Mouse (Mus musculus) forebrain, embryonic 10.5 days (tissue): ENCODE measurements around the gene Armc6. TPM values are rescaled to one million over a fixed set of nuclear protein-coding genes. Genes with fewer than 3 reads are reported as not detected.
A peak's percentile ranks its signal among the peaks of the same experiment; 100 is the strongest.

Experiments used
- DNase-seq: peaks from one replicate; pipeline ENCODE4 v3.0.0-alpha.2; 2017; ENCODE audit warnings: low spot score; ENCODE audit errors: extremely low spot score
- H3K27ac ChIP-seq: fragments of 300-500 bp; sonication (generic); 2 replicates; pipeline ENCODE4 v1.5.1; 2016; ENCODE audit warnings: mild to moderate bottlenecking
- H3K27me3 ChIP-seq: fragments of 300-500 bp; sonication (generic); 2 replicates; pipeline ENCODE4 v1.6.1; 2016; ENCODE audit warnings: mild to moderate bottlenecking; ENCODE audit not compliant: poor library complexity, severe bottlenecking
- H3K36me3 ChIP-seq: fragments of 300-500 bp; sonication (generic); replicated peaks from 2 replicates; pipeline ENCODE4 v1.6.1; 2016; ENCODE audit warnings: mild to moderate bottlenecking, moderate library complexity
- H3K4me1 ChIP-seq: fragments of 300-500 bp; sonication (generic); 2 replicates; pipeline ENCODE4 v1.6.1; 2016
- H3K4me3 ChIP-seq: fragments of 300-500 bp; sonication (generic); 2 replicates; pipeline ENCODE4 v1.5.1; 2016; ENCODE audit warnings: mild to moderate bottlenecking, moderate library complexity
- H3K9me3 ChIP-seq: fragments of 300-500 bp; sonication (generic); 2 replicates; pipeline ENCODE4 v1.6.1; 2016; ENCODE audit warnings: mild to moderate bottlenecking, moderate library complexity
- WGBS: fragments of 180-500 bp; shearing (Covaris S2); methylation state at CpG from one replicate; pipeline ENCODE4 v1.1.7; 2016; 5-methylcytosine and 5-hydroxymethylcytosine counted together
- polyA plus RNA-seq: library from polyadenylated mRNA; unstranded; fragments of >200 nt; fragmentation: Nextera tagmentation; extraction: Ambion mirVana; gene quantifications from 2 replicates; pipeline ENCODE4 v1.2.1, GENCODE M21; 2016

The Armc6 gene
- polyA plus RNA-seq, 1 experiment from 2014 or later: 29.4 TPM

GRCm38 (mm10) chr8:70178231-70178630 lies 56.0 kb downstream of the Armc6 start:
- peaks cover 78% of the 10 kb centered on the region for H3K36me3 ChIP-seq
- H3K9me3 ChIP-seq: no peaks in the 10 kb centered on the region
- no peak overlapping the region for H3K27ac ChIP-seq
- WGBS: 97% methylated on average over 2 of the region's 2 CpGs
- DNase-seq: no peak
- peaks cover 17% of the 10 kb centered on the region for H3K4me1 ChIP-seq
- no peak overlapping the region for H3K4me3 ChIP-seq
- H3K27me3 ChIP-seq: no peaks in the 10 kb centered on the region

GRCm38 (mm10) chr8:70174079-70174478 lies 60.2 kb downstream of the Armc6 start:
- WGBS: 93% methylated on average over 7 of the region's 7 CpGs
- Histone ChIP-seq H3K27ac (no peak overlapping the region), H3K9me3 (no peaks in the 10 kb centered on the region), H3K4me3 (no peak overlapping the region), H3K27me3 (no peaks in the 10 kb centered on the region), H3K4me1 (peaks cover 29% of the 10 kb centered on the region), H3K36me3 (peaks cover 43% of the 10 kb centered on the region)
- DNase-seq: no peak

- Histone ChIP-seq H3K36me3 (peaks cover 35% of the 10 kb centered on the region), H3K9me3 (no peaks in the 10 kb centered on the region), H3K27ac (no peak overlapping the region), H3K27me3 (no peaks in the 10 kb centered on the region), H3K4me3 (peak overlapping the region; percentile 65; the same call in 1 of the 2 replicates), H3K4me1 (peaks cover 29% of the 10 kb centered on the region)
- WGBS: 89% methylated on average over 5 of the region's 5 CpGs
- no peak for DNase-seq
These were observed 60.9 kb downstream of the Armc6 start for GRCm38 (mm10) chr8:70173320-70173719.

DNA sequence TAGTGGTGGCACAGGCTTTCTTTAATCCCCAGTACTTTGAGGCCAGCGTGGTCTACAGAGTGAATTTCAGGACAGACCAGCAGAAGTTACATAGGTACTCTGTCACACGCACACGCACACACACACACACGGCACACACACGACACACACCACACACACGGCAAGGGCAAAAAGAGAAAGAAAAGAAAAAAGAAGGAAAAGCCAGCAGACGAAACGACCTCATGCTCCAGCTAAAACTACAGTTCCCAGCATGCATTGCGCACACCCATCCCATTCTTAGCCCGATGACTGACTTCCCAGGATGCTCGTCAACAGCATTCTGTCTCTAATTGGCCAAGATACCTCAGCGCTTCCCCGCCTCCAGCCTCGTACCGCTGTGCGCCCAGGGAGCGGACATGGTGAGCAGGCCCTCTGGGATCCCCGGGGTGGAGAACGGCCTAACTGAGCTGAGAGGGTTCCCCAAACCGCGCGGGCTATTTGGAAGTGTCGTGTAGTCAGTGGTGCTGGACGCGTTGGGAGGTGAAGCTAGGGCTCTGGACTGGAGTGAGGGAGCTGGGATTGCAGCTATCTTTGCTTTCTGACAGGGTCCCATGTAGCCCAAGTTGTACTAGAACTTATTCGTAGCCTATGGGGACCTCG lies 62.1 kb downstream of the Armc6 start, which contains the start of gene Tmem161a:
TSS of gene Tmem161a (plus strand) at position 314 of the 639 bp plus-strand sequence.
- peak within 1 kb of the TSS; percentile 85 for H3K27ac ChIP-seq
- peaks cover 4% of the 10 kb centered on the region; the same call in 1 of the 2 replicates for H3K27me3 ChIP-seq
- H3K4me1 ChIP-seq: peaks cover 30% of the 10 kb centered on the region
- peak within 1 kb of the TSS; percentile 65 for H3K4me3 ChIP-seq
- DNase-seq: peak; percentile 89
- 3% methylated on average over 27 of the region's 27 CpGs for WGBS
- peaks cover 25% of the 10 kb centered on the region for H3K36me3 ChIP-seq
- no peaks in the 10 kb centered on the region for H3K9me3 ChIP-seq

- peaks cover 13% of the 10 kb centered on the region for H3K27me3 ChIP-seq
- 93% methylated on average over 7 of the region's 7 CpGs for WGBS
- H3K36me3 ChIP-seq: peaks cover 15% of the 10 kb centered on the region
- no peaks in the 10 kb centered on the region for H3K9me3 ChIP-seq
- H3K27ac ChIP-seq: no peak overlapping the region
- H3K4me3 ChIP-seq: peak overlapping the region; percentile 65; the same call in 1 of the 2 replicates
- H3K4me1 ChIP-seq: peaks cover 39% of the 10 kb centered on the region
- DNase-seq: no peak
These were observed 63.0 kb downstream of the Armc6 start for GRCm38 (mm10) chr8:70171240-70171639.

DNA sequence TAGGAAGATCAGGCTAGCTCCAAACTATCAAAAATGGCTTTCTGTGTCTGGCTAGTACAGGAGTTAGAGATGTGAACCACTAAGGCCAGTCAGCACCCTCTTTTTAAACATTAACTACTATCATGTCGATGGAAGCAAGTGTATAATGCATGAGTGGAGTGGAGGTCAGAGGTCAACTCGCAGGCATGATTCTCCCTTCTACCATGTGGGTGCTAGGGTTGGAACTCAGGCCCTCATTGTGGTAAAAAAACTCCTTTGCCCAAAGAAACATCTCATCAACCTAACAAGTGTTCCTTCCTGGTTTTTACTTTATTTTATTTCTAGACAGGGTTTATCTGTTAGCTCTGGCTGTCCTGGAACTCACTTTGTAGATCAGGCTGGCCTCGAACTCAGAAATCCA lies 63.5 kb downstream of the Armc6 start:
- Histone ChIP-seq H3K27ac (no peak overlapping the region), H3K36me3 (peaks cover 13% of the 10 kb centered on the region), H3K4me3 (no peak overlapping the region), H3K27me3 (peaks cover 18% of the 10 kb centered on the region), H3K4me1 (peaks cover 44% of the 10 kb centered on the region), H3K9me3 (no peaks in the 10 kb centered on the region)
- WGBS: 85% methylated on average over 3 of the region's 3 CpGs
- DNase-seq: no peak

Other genes with a start within 250 kb of the Armc6 start
- gene Gatad2a, start 238.1 kb downstream of the Armc6 start, polyA plus RNA-seq: 51.7 and 57.1 TPM in 2 replicates
- gene Mau2, start 191.7 kb downstream of the Armc6 start, polyA plus RNA-seq: 54.5 and 58.6 TPM in 2 replicates
- gene Sugp1, start 191.7 kb downstream of the Armc6 start, polyA plus RNA-seq: 53.4 and 55.3 TPM in 2 replicates
- gene Tm6sf2, start 161.5 kb downstream of the Armc6 start, polyA plus RNA-seq: 0.35 and 0.68 TPM in 2 replicates
- gene Hapln4, start 151.0 kb downstream of the Armc6 start, polyA plus RNA-seq: 0.05 and 0.12 TPM in 2 replicates
- 10.5 and 13.5 TPM in 2 replicates for gene Ncan, start 113.6 kb downstream of the Armc6 start, polyA plus RNA-seq
- gene Nr2c2ap, start 103.1 kb downstream of the Armc6 start, polyA plus RNA-seq: 35.7 and 37.9 TPM in 2 replicates
- 17.1 and 19.2 TPM in 2 replicates for gene Rfxank, start 95.3 kb downstream of the Armc6 start, polyA plus RNA-seq
- gene Borcs8, start 95.0 kb downstream of the Armc6 start, polyA plus RNA-seq: 38.5 and 41.6 TPM in 2 replicates
- gene Mef2b, start 94.8 kb downstream of the Armc6 start, polyA plus RNA-seq: 0.71 and 0.74 TPM in 2 replicates
- gene Tmem161a, start 62.1 kb downstream of the Armc6 start, polyA plus RNA-seq: 68.8 and 70.2 TPM in 2 replicates
- gene Slc25a42, start 22.2 kb downstream of the Armc6 start, polyA plus RNA-seq: 2.2 and 2.6 TPM in 2 replicates
- gene Sugp2, start 240 bp downstream of the Armc6 start, polyA plus RNA-seq: 55.7 and 56.7 TPM in 2 replicates
- gene Homer3, start 48.4 kb upstream of the Armc6 start, polyA plus RNA-seq: 115 and 120 TPM in 2 replicates
- 54.9 and 57.2 TPM in 2 replicates for gene Ddx49, start 68.0 kb upstream of the Armc6 start, polyA plus RNA-seq
- gene Cope, start 68.1 kb upstream of the Armc6 start, polyA plus RNA-seq: 286 and 300 TPM in 2 replicates
- 4.1 and 4.5 TPM in 2 replicates for gene Cers1, start 81.3 kb upstream of the Armc6 start, polyA plus RNA-seq
- gene Gdf1, start 95.4 kb upstream of the Armc6 start, polyA plus RNA-seq: 3.7 and 4.6 TPM in 2 replicates
- 14.5 and 16.3 TPM in 2 replicates for gene Upf1, start 118.8 kb upstream of the Armc6 start, polyA plus RNA-seq
- gene Comp, start 139.1 kb upstream of the Armc6 start, polyA plus RNA-seq: 0.19 and 0.38 TPM in 2 replicates
- 14.8 and 16.4 TPM in 2 replicates for gene Crtc1, start 205.1 kb upstream of the Armc6 start, polyA plus RNA-seq
- 19.9 and 20.2 TPM in 2 replicates for gene Klhl26, start 242.5 kb upstream of the Armc6 start, polyA plus RNA-seq